In the genomic region with DNA sequence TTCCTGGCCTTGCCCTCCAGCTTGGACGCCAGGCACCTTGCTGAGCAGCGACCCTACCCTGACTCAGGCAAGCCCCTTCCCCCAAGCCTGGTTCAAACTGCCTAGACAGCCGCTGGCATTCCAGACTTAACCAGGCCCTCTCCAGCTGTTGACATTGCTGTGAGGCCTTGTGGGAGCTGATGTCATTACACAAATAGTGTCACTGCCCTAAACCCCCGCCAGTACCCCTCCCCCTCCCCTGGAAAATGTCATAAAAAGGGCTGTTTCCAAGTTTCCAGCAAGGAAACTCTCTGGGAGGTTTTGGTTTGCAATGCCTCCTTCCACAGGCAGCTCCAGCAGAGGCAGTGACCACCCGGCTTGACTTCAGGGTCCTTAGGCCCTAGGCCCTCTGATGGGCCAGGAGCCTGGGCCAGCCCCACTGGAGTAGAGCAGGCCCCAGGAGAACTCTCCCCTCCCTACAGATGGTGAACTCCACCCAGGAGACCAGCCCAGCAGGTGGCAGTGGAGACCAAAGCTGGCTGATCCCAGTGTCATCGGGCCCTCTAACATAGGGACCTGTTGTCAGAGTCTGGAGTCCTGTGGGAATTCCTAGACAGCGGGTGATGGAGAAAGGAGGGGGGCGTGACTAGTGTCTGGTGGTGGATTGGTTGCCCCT, we compare ENCODE assay signal across 8 mouse cellular contexts.
DNase-seq lines count a peak whose midpoint lies in the region; ATAC-seq and TF ChIP-seq lines count a peak whose summit lies in the region.

No protein-coding gene starts in this region.

- no peak for ATAC-seq in CD4-positive, CD25-positive, alpha-beta regulatory T cell, adult 4 months
- peak; percentile 22; the same call in 1 of the 2 replicates for ATAC-seq in embryonic facial prominence, embryonic 15.5 days (ENCODE audit: insufficient number of reproducible peaks, low FRiP score, low TSS enrichment, low read depth)
- no peak for ATAC-seq in hindbrain, embryonic 13.5 days (ENCODE audit: low FRiP score)
- ATAC-seq in limb, embryonic 15.5 days (ENCODE audit: insufficient number of reproducible peaks, low FRiP score, low TSS enrichment, low read depth) = peak; percentile 67
- ATAC-seq in megakaryocyte-erythroid progenitor cell, adult 5-6 weeks (replicated peaks; ENCODE audit: low FRiP score, low TSS enrichment, poor library complexity, severe bottlenecking) = no peak

- no peak overlapping the region for H3K9ac ChIP-seq in ES-E14 (ENCODE audit: insufficient read depth, low read depth, low read length, poor library complexity, severe bottlenecking)
- H3K9ac ChIP-seq in embryonic facial prominence, embryonic 15.5 days = no peak overlapping the region
- no peak overlapping the region for H3K9ac ChIP-seq in hindbrain, embryonic 13.5 days
- H3K9ac ChIP-seq in limb, embryonic 15.5 days = no peak overlapping the region

- DNase-seq in CD4-positive, CD25-positive, alpha-beta regulatory T cell, adult 2 months (ENCODE audit: low read depth, low spot score) = peak; percentile 64
- peak; percentile 25 for DNase-seq in ES-E14 (ENCODE audit: low read depth, low spot score)
- DNase-seq in retina, embryonic 14.5 days (ENCODE audit: low spot score) = peak; percentile 60

- peaks cover 0 to 8% of the 10 kb centered on the region in 2 experiments; a peak in 2 of 4 replicates for H3K4me1 ChIP-seq in ES-E14 (ENCODE audit: control insufficient read depth in 2 of 2, insufficient read depth in 2 of 2, low read length in 2 of 2, poor library complexity in 1 of 2)
- peaks cover 39% of the 10 kb centered on the region for H3K4me1 ChIP-seq in embryonic facial prominence, embryonic 15.5 days
- peaks cover 65% of the 10 kb centered on the region for H3K4me1 ChIP-seq in hindbrain, embryonic 13.5 days (replicated peaks)
- H3K4me1 ChIP-seq in limb, embryonic 15.5 days = peaks cover 70% of the 10 kb centered on the region

- peaks cover 7% of the 10 kb centered on the region; the same call in 1 of the 2 replicates for H3K36me3 ChIP-seq in ES-E14 (ENCODE audit: control insufficient read depth, insufficient read depth, low read length, poor library complexity, severe bottlenecking)
- H3K36me3 ChIP-seq in embryonic facial prominence, embryonic 15.5 days = no peaks in the 10 kb centered on the region
- H3K36me3 ChIP-seq in hindbrain, embryonic 13.5 days = peaks cover 8% of the 10 kb centered on the region; the same call in 1 of the 2 replicates
- no peaks in the 10 kb centered on the region for H3K36me3 ChIP-seq in limb, embryonic 15.5 days

- WGBS in embryonic facial prominence, embryonic 15.5 days = 44% methylated on average over 8 of the region's 8 CpGs
- 55% methylated on average over 8 of the region's 8 CpGs for WGBS in hindbrain, embryonic 13.5 days
- WGBS in limb, embryonic 15.5 days = 32% methylated on average over 8 of the region's 8 CpGs

- in situ Hi-C loops in ES-E14 (cut with MboI; ENCODE audit: low sequenced_read_pairs in 2 of 2, unreplicated experiment in 2 of 2) = no loop called here

- H3K4me3 ChIP-seq in ES-E14 (ENCODE audit: insufficient read depth in 1 of 2, low read depth in 1 of 2, low read length in 2 of 2, poor library complexity in 1 of 2, severe bottlenecking in 1 of 2) = no peak overlapping the region
- H3K4me3 ChIP-seq in embryonic facial prominence, embryonic 15.5 days (replicated peaks) = no peak overlapping the region
- H3K4me3 ChIP-seq in hindbrain, embryonic 13.5 days = no peak overlapping the region
- H3K4me3 ChIP-seq in limb, embryonic 15.5 days = no peak overlapping the region

- no peak overlapping the region for H3K27ac ChIP-seq in ES-E14 (ENCODE audit: insufficient read depth, low read depth, low read length, poor library complexity, severe bottlenecking)
- no peak overlapping the region for H3K27ac ChIP-seq in embryonic facial prominence, embryonic 15.5 days (replicated peaks)
- H3K27ac ChIP-seq in hindbrain, embryonic 13.5 days = peak overlapping the region; percentile 23; the same call in 1 of the 2 replicates
- H3K27ac ChIP-seq in limb, embryonic 15.5 days = peak overlapping the region; percentile 79

- no peaks in the 10 kb centered on the region for H3K9me3 ChIP-seq in ES-E14 (ENCODE audit: control insufficient read depth, insufficient read depth, low read depth, low read length)
- H3K9me3 ChIP-seq in embryonic facial prominence, embryonic 15.5 days (replicated peaks) = no peaks in the 10 kb centered on the region
- no peaks in the 10 kb centered on the region for H3K9me3 ChIP-seq in hindbrain, embryonic 13.5 days
- H3K9me3 ChIP-seq in limb, embryonic 15.5 days = no peaks in the 10 kb centered on the region

- H3K4me2 ChIP-seq in embryonic facial prominence, embryonic 15.5 days (replicated peaks) = no peak overlapping the region
- H3K4me2 ChIP-seq in hindbrain, embryonic 13.5 days = no peak overlapping the region
- no peak overlapping the region for H3K4me2 ChIP-seq in limb, embryonic 15.5 days

- H3K27me3 ChIP-seq in embryonic facial prominence, embryonic 15.5 days = no peaks in the 10 kb centered on the region
- H3K27me3 ChIP-seq in hindbrain, embryonic 13.5 days = 0 out of 2 replicates have a peak, but pooled peaks cover 11% of the 10 kb centered on the region
- no peaks in the 10 kb centered on the region for H3K27me3 ChIP-seq in limb, embryonic 15.5 days

TF ChIP-seq in ES-E14, 5 proteins besides CTCF, POLR2A, EP300 and RAD21:
- no peak for TF ChIP-seq MAFK (IDR thresholded peaks at IDR 0.05; ENCODE audit: insufficient read depth, low read depth, low read length)
- TF ChIP-seq ZC3H11A (IDR thresholded peaks at IDR 0.05; ENCODE audit: borderline replicate concordance, low read depth, low read length) = no peak
- TF ChIP-seq HCFC1 (IDR thresholded peaks at IDR 0.05; ENCODE audit: borderline replicate concordance, insufficient read depth, low read length) = no peak
- TF ChIP-seq CHD2 (IDR thresholded peaks at IDR 0.05; ENCODE audit: low read depth, low read length) = no peak

Comparison
In these comparisons a context has a peak if more than half of its experiments do, and no peak if none do; other contexts are left out.
1. ATAC-seq: peak in embryonic facial prominence, embryonic 15.5 days (single experiment) and limb, embryonic 15.5 days (single experiment); none in CD4-positive, CD25-positive, alpha-beta regulatory T cell, adult 4 months (single experiment), hindbrain, embryonic 13.5 days (single experiment) and megakaryocyte-erythroid progenitor cell, adult 5-6 weeks (single experiment).
2. H3K27ac ChIP-seq: peak in hindbrain, embryonic 13.5 days (single experiment) and limb, embryonic 15.5 days (single experiment); none in ES-E14 (single experiment) and embryonic facial prominence, embryonic 15.5 days (single experiment).
3. Peak in every context shown above with its lines, with median percentiles within 50 percentile points of each other: DNase-seq.